12 mouse cellular contexts compared by ENCODE assay signal in genomic region chr3:141601072-141601549, GRCm38 (mm10).
DNase-seq lines count a peak whose midpoint lies in the region; ATAC-seq and TF ChIP-seq lines count a peak whose summit lies in the region.
"Had no signal": no experiment of that assay in that cellular context is flagged by ENCODE, and none has a peak within 500 bp of the region (broad histone marks: within the 10 kb centered on the region; RNA-seq: fewer than 3 reads in every experiment).

No protein-coding gene starts in this region.

- peaks cover 7% of the 10 kb centered on the region for H3K4me1 ChIP-seq in hindbrain, postnatal 0 days (ENCODE audit: insufficient read depth, low read length)
- H3K4me1 ChIP-seq: liver, embryonic 13.5 days had no signal

- WGBS in hindbrain, postnatal 0 days: 24% methylated on average over 6 of the region's 6 CpGs

- no peak overlapping the region for H3K4me3 ChIP-seq in left cerebral cortex, adult 2 months
- no peak overlapping the region for H3K4me3 ChIP-seq in hindbrain, postnatal 0 days (ENCODE audit: low read length)
- H3K4me3 ChIP-seq: embryonic facial prominence, embryonic 12.5 days; heart, adult 2 months; liver, embryonic 13.5 days had no signal

- intact Hi-C loops in left cerebral cortex, adult 2 months (cut with DNase I): no loop called here
- intact Hi-C loops in left cerebral cortex, postnatal 36 days (cut with DNase I): no loop called here
- intact Hi-C loops in heart, postnatal 14 days (cut with DNase I): no loop called here

- H3K4me2 ChIP-seq in hindbrain, postnatal 0 days (ENCODE audit: low read depth, low read length): no peak overlapping the region
- H3K4me2 ChIP-seq: embryonic facial prominence, embryonic 12.5 days; liver, embryonic 13.5 days had no signal

- H3K9ac ChIP-seq in hindbrain, postnatal 0 days (replicated peaks; ENCODE audit: low read length): no peak overlapping the region
- H3K9ac ChIP-seq: embryonic facial prominence, embryonic 12.5 days; liver, embryonic 13.5 days had no signal

- no peak for DNase-seq in left cerebral cortex, adult 2 months (ENCODE audit: extremely low spot score in 1 of 2, low spot score in 2 of 2)
- no peak for DNase-seq in left cerebral cortex, postnatal 36 days (ENCODE audit: low spot score in 2 of 2)
- peak; percentile 28 for DNase-seq in embryo, embryonic 9.5 days (ENCODE audit: extremely low spot score)
- DNase-seq in hindbrain, postnatal 0 days (ENCODE audit: low spot score): peak; percentile 46
- peak; percentile 87 for DNase-seq in retina, postnatal 1 day
- no peak for DNase-seq in liver
- DNase-seq in heart, postnatal 14 days: no peak
- no peak for DNase-seq in urinary bladder, adult 2 months (ENCODE audit: low spot score)
- DNase-seq: heart, adult 2 months; liver, embryonic 13.5 days had no signal

- H3K9me3 ChIP-seq in hindbrain, postnatal 0 days (ENCODE audit: low read length): no peaks in the 10 kb centered on the region
- H3K9me3 ChIP-seq: embryonic facial prominence, embryonic 12.5 days; liver, embryonic 13.5 days had no signal

- H3K27ac ChIP-seq in left cerebral cortex, adult 2 months: peak overlapping the region; percentile 24; the same call in 1 of the 2 replicates
- peak overlapping the region; percentile 74 for H3K27ac ChIP-seq in hindbrain, postnatal 0 days
- H3K27ac ChIP-seq: embryonic facial prominence, embryonic 12.5 days; heart, adult 2 months; kidney, postnatal 0 days; liver, embryonic 13.5 days had no signal

- no peaks in the 10 kb centered on the region for H3K27me3 ChIP-seq in hindbrain, postnatal 0 days (ENCODE audit: insufficient read depth, low read length)
- H3K27me3 ChIP-seq: embryonic facial prominence, embryonic 12.5 days; liver, embryonic 13.5 days had no signal

- no peak for TF ChIP-seq CTCF in left cerebral cortex, adult 2 months (IDR thresholded peaks at IDR 0.05)
- no peak for TF ChIP-seq CTCF in hindbrain, postnatal 0 days (IDR thresholded peaks at IDR 0.05; ENCODE audit: low read depth)

- no peaks in the 10 kb centered on the region for H3K36me3 ChIP-seq in hindbrain, postnatal 0 days (ENCODE audit: insufficient read depth, low read length)
- H3K36me3 ChIP-seq: embryonic facial prominence, embryonic 12.5 days; liver, embryonic 13.5 days had no signal

- peak; percentile 86 for ATAC-seq in hindbrain, postnatal 0 days

Comparison
In these comparisons a context has a peak if more than half of its experiments do, and no peak if none do; other contexts are left out.
1. DNase-seq: peak in embryo, embryonic 9.5 days (single experiment), hindbrain, postnatal 0 days (single experiment) and retina, postnatal 1 day (single experiment); none in left cerebral cortex, adult 2 months (0 of 2), left cerebral cortex, postnatal 36 days (0 of 2), liver (single experiment), heart, postnatal 14 days (0 of 2) and urinary bladder, adult 2 months (single experiment).